Mouse (Mus musculus) ovary, adult 10 weeks (tissue): ENCODE measurements around the gene 4930595D18Rik. TPM values are rescaled to one million over a fixed set of nuclear protein-coding genes. Genes with fewer than 3 reads are reported as not detected.

ENCODE experiments used
- polyA plus RNA-seq: library from polyadenylated mRNA; stranded (reverse); fragments of 350-450 nt; fragmentation: Illumina TruSeq; extraction: RNeasy Lipid Tissue Mini Kit (QIAGEN cat#74804); gene quantifications from one replicate; pipeline ENCODE4 v1.2.3, GENCODE M21; 2014

Gene 4930595D18Rik
- not detected for polyA plus RNA-seq

GRCm38 (mm10) chr12:111184476-111184875 is at the start of gene 4930595D18Rik:
4930595D18Rik (minus strand) TSS chr12:111184491.

GRCm38 (mm10) chr12:111165831-111166591 is 18.3 kb downstream of the 4930595D18Rik start, which contains the start of gene Traf3:
Traf3 (plus strand) TSS chr12:111166370.

Other genes with a start within 250 kb of the 4930595D18Rik start
- gene Ankrd9, start 205.5 kb downstream of the 4930595D18Rik start, polyA plus RNA-seq, result not detected
- gene Rcor1, start 145.1 kb downstream of the 4930595D18Rik start, polyA plus RNA-seq, result 46.8 TPM
- 9.8 TPM for gene Traf3, start 18.1 kb downstream of the 4930595D18Rik start, polyA plus RNA-seq
- gene Amn, start 86.6 kb upstream of the 4930595D18Rik start, polyA plus RNA-seq, result not detected
- gene Cdc42bpb, start 193.2 kb upstream of the 4930595D18Rik start, polyA plus RNA-seq, result 6.0 TPM
- not detected for gene Lbhd2, start 222.3 kb upstream of the 4930595D18Rik start, polyA plus RNA-seq
- 0.17 TPM for gene Exoc3l4, start 232.5 kb upstream of the 4930595D18Rik start, polyA plus RNA-seq